Mouse (Mus musculus): ENCODE results near the gene Pabpc4. TPM values are rescaled to one million over a fixed set of nuclear protein-coding genes. Genes with fewer than 3 reads are reported as not detected.

Gene Pabpc4
- polyA plus RNA-seq, 1 experiment from 2014 or later: 23.0 TPM

- no peaks in the 10 kb centered on the region for H3K4me1 ChIP-seq (ENCODE audit: control insufficient read depth, insufficient read depth, low read depth, low read length)
- no peak overlapping the region for H3K27ac ChIP-seq (ENCODE audit: low read depth, low read length)
- H3K9ac ChIP-seq (ENCODE audit: low read depth, low read length): no peak overlapping the region
- H3K9me3 ChIP-seq (ENCODE audit: control insufficient read depth, low read length): no peaks in the 10 kb centered on the region
- H3K4me3 ChIP-seq (ENCODE audit: low read length): no peak overlapping the region
- WGBS: 83% methylated on average over 7 of the region's 7 CpGs
- H3K36me3 ChIP-seq (ENCODE audit: control insufficient read depth, insufficient read depth, low read length): no peaks in the 10 kb centered on the region
- no peak for ATAC-seq
- H3K4me2 ChIP-seq (ENCODE audit: low read length): no peak overlapping the region
- H3K27me3 ChIP-seq (replicated peaks; ENCODE audit: control insufficient read depth, insufficient read depth, low read length): no peaks in the 10 kb centered on the region; the same call in 1 of the 2 replicates
Measured at GRCm38 (mm10) chr4:123246221-123246620, 15.9 kb upstream of the Pabpc4 start.

- Histone ChIP-seq H3K9ac (ENCODE audit: low read depth, low read length) (no peak overlapping the region), H3K27me3 (replicated peaks; ENCODE audit: control insufficient read depth, insufficient read depth, low read length) (no peaks in the 10 kb centered on the region; the same call in 1 of the 2 replicates), H3K27ac (ENCODE audit: low read depth, low read length) (no peak overlapping the region), H3K4me2 (ENCODE audit: low read length) (no peak overlapping the region), H3K4me1 (ENCODE audit: control insufficient read depth, insufficient read depth, low read depth, low read length) (no peaks in the 10 kb centered on the region), H3K4me3 (ENCODE audit: low read length) (no peak overlapping the region), H3K36me3 (ENCODE audit: control insufficient read depth, insufficient read depth, low read length) (no peaks in the 10 kb centered on the region), H3K9me3 (ENCODE audit: control insufficient read depth, low read length) (no peaks in the 10 kb centered on the region)
- WGBS: 92% methylated on average over 5 of the region's 5 CpGs
- no peak for ATAC-seq
Measured at GRCm38 (mm10) chr4:123246651-123247050, 15.5 kb upstream of the Pabpc4 start.

- Histone ChIP-seq H3K27ac (ENCODE audit: low read depth, low read length) (no peak overlapping the region), H3K9me3 (ENCODE audit: control insufficient read depth, low read length) (no peaks in the 10 kb centered on the region), H3K4me1 (ENCODE audit: control insufficient read depth, insufficient read depth, low read depth, low read length) (no peaks in the 10 kb centered on the region), H3K9ac (ENCODE audit: low read depth, low read length) (no peak overlapping the region), H3K4me2 (ENCODE audit: low read length) (no peak overlapping the region), H3K4me3 (ENCODE audit: low read length) (no peak overlapping the region), H3K36me3 (ENCODE audit: control insufficient read depth, insufficient read depth, low read length) (no peaks in the 10 kb centered on the region), H3K27me3 (replicated peaks; ENCODE audit: control insufficient read depth, insufficient read depth, low read length) (no peaks in the 10 kb centered on the region; the same call in 1 of the 2 replicates)
- ATAC-seq: no peak
- 67% methylated on average over 7 of the region's 7 CpGs for WGBS
Measured at GRCm38 (mm10) chr4:123247147-123247880, 14.8 kb upstream of the Pabpc4 start.

GRCm38 (mm10) chr4:123248971-123249567, 13.1 kb upstream of the Pabpc4 start:
- Histone ChIP-seq H3K4me2 (ENCODE audit: low read length) (no peak overlapping the region), H3K27ac (ENCODE audit: low read depth, low read length) (peak overlapping the region; percentile 33; the same call in 1 of the 2 replicates), H3K4me1 (ENCODE audit: control insufficient read depth, insufficient read depth, low read depth, low read length) (peaks cover 4% of the 10 kb centered on the region), H3K4me3 (ENCODE audit: low read length) (no peak overlapping the region), H3K36me3 (ENCODE audit: control insufficient read depth, insufficient read depth, low read length) (no peaks in the 10 kb centered on the region), H3K9me3 (ENCODE audit: control insufficient read depth, low read length) (no peaks in the 10 kb centered on the region), H3K9ac (ENCODE audit: low read depth, low read length) (no peak overlapping the region), H3K27me3 (replicated peaks; ENCODE audit: control insufficient read depth, insufficient read depth, low read length) (no peaks in the 10 kb centered on the region)
- ATAC-seq: peak; percentile 80
- WGBS: 63% methylated on average over 7 of the region's 7 CpGs

- no peaks in the 10 kb centered on the region for H3K36me3 ChIP-seq (ENCODE audit: control insufficient read depth, insufficient read depth, low read length)
- no peak overlapping the region for H3K4me2 ChIP-seq (ENCODE audit: low read length)
- H3K4me3 ChIP-seq (ENCODE audit: low read length): no peak overlapping the region
- no peak overlapping the region for H3K9ac ChIP-seq (ENCODE audit: low read depth, low read length)
- H3K4me1 ChIP-seq (ENCODE audit: control insufficient read depth, insufficient read depth, low read depth, low read length): peaks cover 4% of the 10 kb centered on the region
- no peaks in the 10 kb centered on the region for H3K27me3 ChIP-seq (replicated peaks; ENCODE audit: control insufficient read depth, insufficient read depth, low read length)
- 0 out of 2 replicates have a peak, but pooled peaks have one; percentile 40 for ATAC-seq
- no peak overlapping the region for H3K27ac ChIP-seq (ENCODE audit: low read depth, low read length)
- H3K9me3 ChIP-seq (ENCODE audit: control insufficient read depth, low read length): no peaks in the 10 kb centered on the region
- 69% methylated on average over 5 of the region's 5 CpGs for WGBS
Measured at GRCm38 (mm10) chr4:123252214-123252613, 9.9 kb upstream of the Pabpc4 start.

- H3K9ac ChIP-seq (ENCODE audit: low read depth, low read length): no peak overlapping the region
- no peak overlapping the region for H3K27ac ChIP-seq (ENCODE audit: low read depth, low read length)
- no peaks in the 10 kb centered on the region for H3K27me3 ChIP-seq (replicated peaks; ENCODE audit: control insufficient read depth, insufficient read depth, low read length)
- no peak overlapping the region for H3K4me3 ChIP-seq (ENCODE audit: low read length)
- H3K36me3 ChIP-seq (ENCODE audit: control insufficient read depth, insufficient read depth, low read length): no peaks in the 10 kb centered on the region
- peak; percentile 83 for ATAC-seq
- no peaks in the 10 kb centered on the region for H3K9me3 ChIP-seq (ENCODE audit: control insufficient read depth, low read length)
- 17% methylated on average over 5 of the region's 5 CpGs for WGBS
- peaks cover 4% of the 10 kb centered on the region for H3K4me1 ChIP-seq (ENCODE audit: control insufficient read depth, insufficient read depth, low read depth, low read length)
- no peak overlapping the region for H3K4me2 ChIP-seq (ENCODE audit: low read length)
Measured at GRCm38 (mm10) chr4:123254617-123255016, 7.5 kb upstream of the Pabpc4 start.

GRCm38 (mm10) chr4:123260071-123260746, 1.9 kb upstream of the Pabpc4 start:
- Histone ChIP-seq H3K4me2 (ENCODE audit: low read length) (no peak overlapping the region), H3K4me3 (ENCODE audit: low read length) (no peak overlapping the region), H3K27me3 (replicated peaks; ENCODE audit: control insufficient read depth, insufficient read depth, low read length) (no peaks in the 10 kb centered on the region), H3K9me3 (ENCODE audit: control insufficient read depth, low read length) (no peaks in the 10 kb centered on the region), H3K36me3 (ENCODE audit: control insufficient read depth, insufficient read depth, low read length) (no peaks in the 10 kb centered on the region), H3K4me1 (ENCODE audit: control insufficient read depth, insufficient read depth, low read depth, low read length) (no peaks in the 10 kb centered on the region; the same call in 1 of the 2 replicates), H3K9ac (ENCODE audit: low read depth, low read length) (no peak overlapping the region), H3K27ac (ENCODE audit: low read depth, low read length) (no peak overlapping the region)
- ATAC-seq: no peak
- 39% methylated on average over 8 of the region's 8 CpGs for WGBS

- H3K9ac ChIP-seq (ENCODE audit: low read depth, low read length): no peak overlapping the region
- no peaks in the 10 kb centered on the region for H3K9me3 ChIP-seq (ENCODE audit: control insufficient read depth, low read length)
- H3K27ac ChIP-seq (ENCODE audit: low read depth, low read length): no peak overlapping the region
- no peaks in the 10 kb centered on the region for H3K36me3 ChIP-seq (ENCODE audit: control insufficient read depth, insufficient read depth, low read length)
- H3K4me3 ChIP-seq (ENCODE audit: low read length): no peak overlapping the region
- no peaks in the 10 kb centered on the region for H3K4me1 ChIP-seq (ENCODE audit: control insufficient read depth, insufficient read depth, low read depth, low read length)
- 94% methylated on average over 3 of the region's 3 CpGs for WGBS
- ATAC-seq: no peak
- H3K27me3 ChIP-seq (replicated peaks; ENCODE audit: control insufficient read depth, insufficient read depth, low read length): no peaks in the 10 kb centered on the region
- H3K4me2 ChIP-seq (ENCODE audit: low read length): no peak overlapping the region
Measured at GRCm38 (mm10) chr4:123271063-123271462, 8.9 kb downstream of the Pabpc4 start.

- no peak overlapping the region for H3K27ac ChIP-seq (ENCODE audit: low read depth, low read length)
- no peaks in the 10 kb centered on the region for H3K27me3 ChIP-seq (replicated peaks; ENCODE audit: control insufficient read depth, insufficient read depth, low read length)
- no peak overlapping the region for H3K4me3 ChIP-seq (ENCODE audit: low read length)
- H3K9ac ChIP-seq (ENCODE audit: low read depth, low read length): no peak overlapping the region
- ATAC-seq: no peak
- H3K9me3 ChIP-seq (ENCODE audit: control insufficient read depth, low read length): no peaks in the 10 kb centered on the region
- peaks cover 14% of the 10 kb centered on the region for H3K4me1 ChIP-seq (ENCODE audit: control insufficient read depth, insufficient read depth, low read depth, low read length)
- no peaks in the 10 kb centered on the region for H3K36me3 ChIP-seq (ENCODE audit: control insufficient read depth, insufficient read depth, low read length)
- 80% methylated on average over 3 of the region's 3 CpGs for WGBS
- no peak overlapping the region for H3K4me2 ChIP-seq (ENCODE audit: low read length)
Measured at GRCm38 (mm10) chr4:123280117-123280516, 18.0 kb downstream of the Pabpc4 start.
